ENCODE assay signal across 9 mouse cellular contexts in the genomic region with DNA sequence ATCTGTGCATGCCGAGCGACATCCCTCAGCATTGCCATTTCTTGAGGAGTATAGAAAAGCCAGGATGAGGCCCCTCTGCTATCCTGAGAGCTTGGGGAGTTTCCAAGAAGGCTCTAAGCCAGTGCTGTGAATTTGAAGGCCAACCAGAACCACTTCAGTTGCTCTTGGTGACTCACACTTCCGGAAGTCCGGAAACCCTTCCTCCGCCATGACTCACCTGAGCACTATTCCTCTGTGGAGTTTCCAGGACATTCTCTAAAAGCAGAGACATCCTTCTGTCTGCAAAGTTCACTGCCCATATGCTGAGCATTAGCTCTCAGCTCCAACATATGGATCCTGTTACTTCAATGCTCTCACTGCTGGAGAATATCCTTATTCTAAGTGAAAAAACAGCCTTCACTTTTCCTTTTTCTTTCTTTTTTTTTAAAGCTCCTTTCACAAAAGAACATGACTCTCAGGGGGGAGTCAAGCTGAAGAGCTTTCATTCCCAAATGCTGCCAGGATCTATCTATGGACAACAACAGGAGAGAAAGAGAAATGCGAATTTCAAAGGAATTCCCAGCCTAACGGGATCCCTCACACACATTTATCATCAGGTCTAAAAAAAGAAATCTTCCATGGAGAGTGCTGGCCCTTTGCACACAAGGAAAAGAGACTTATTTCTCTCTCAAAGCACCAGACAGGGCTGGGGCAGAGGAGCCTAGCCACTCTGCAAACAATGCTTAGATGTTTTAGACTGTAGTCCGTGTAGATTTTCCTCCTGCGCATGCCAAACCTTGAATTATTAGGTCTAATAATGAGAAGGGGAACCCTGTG.
DNase-seq lines count a peak whose midpoint lies in the region; ATAC-seq and TF ChIP-seq lines count a peak whose summit lies in the region.
"Had no signal": no experiment of that assay in that cellular context is flagged by ENCODE, and none has a peak within 500 bp of the region (broad histone marks: within the 10 kb centered on the region; RNA-seq: fewer than 3 reads in every experiment).

No protein-coding gene starts in this region.

- H3K36me3 ChIP-seq in forebrain, embryonic 12.5 days (replicated peaks): peaks cover 15% of the 10 kb centered on the region
- peaks cover 13% of the 10 kb centered on the region for H3K36me3 ChIP-seq in limb, embryonic 14.5 days (ENCODE audit: control insufficient read depth, insufficient read depth, low read length)
- H3K36me3 ChIP-seq: liver, embryonic 15.5 days had no signal

- no peak overlapping the region; the same call in 1 of the 2 replicates for H3K27ac ChIP-seq in forebrain, embryonic 12.5 days
- H3K27ac ChIP-seq in limb, embryonic 14.5 days (replicated peaks; ENCODE audit: low read depth, low read length): peak overlapping the region; percentile 76
- H3K27ac ChIP-seq: liver, embryonic 15.5 days had no signal

- no peak for ATAC-seq in forebrain, embryonic 12.5 days (ENCODE audit: low FRiP score)
- ATAC-seq in limb, embryonic 14.5 days (ENCODE audit: low FRiP score, low read depth): peak; percentile 85

- no peak overlapping the region for H3K4me3 ChIP-seq in forebrain, embryonic 12.5 days (replicated peaks)
- no peak overlapping the region for H3K4me3 ChIP-seq in limb, embryonic 14.5 days (replicated peaks; ENCODE audit: low read length)
- H3K4me3 ChIP-seq: liver, embryonic 15.5 days had no signal

- H3K27me3 ChIP-seq in forebrain, embryonic 12.5 days: no peaks in the 10 kb centered on the region
- H3K27me3 ChIP-seq in limb, embryonic 14.5 days (ENCODE audit: control insufficient read depth, insufficient read depth, low read length): no peaks in the 10 kb centered on the region
- H3K27me3 ChIP-seq: liver, embryonic 15.5 days had no signal

- TF ChIP-seq POLR2A in brain, embryonic 14.5 days (IDR thresholded peaks at IDR 0.05; ENCODE audit: borderline replicate concordance, extremely low read depth, insufficient read depth, insufficient read length, poor library complexity, severe bottlenecking): no peak
- TF ChIP-seq POLR2A in limb, embryonic 14.5 days (IDR thresholded peaks at IDR 0.05; ENCODE audit: borderline replicate concordance, extremely low read depth, insufficient read depth, insufficient read length): no peak

- no peaks in the 10 kb centered on the region for H3K9me3 ChIP-seq in forebrain, embryonic 12.5 days
- no peaks in the 10 kb centered on the region for H3K9me3 ChIP-seq in limb, embryonic 14.5 days (ENCODE audit: control insufficient read depth, low read length)
- H3K9me3 ChIP-seq: liver, embryonic 15.5 days had no signal

- 0 out of 2 replicates have a peak overlapping the region, but pooled peaks have one; percentile 13 for H3K4me2 ChIP-seq in forebrain, embryonic 12.5 days
- no peak overlapping the region; the same call in 1 of the 2 replicates for H3K4me2 ChIP-seq in limb, embryonic 14.5 days (replicated peaks; ENCODE audit: low read depth, low read length, severe bottlenecking)
- H3K4me2 ChIP-seq: liver, embryonic 15.5 days had no signal

- DNase-seq in layer of hippocampus, adult 8-10 months (ENCODE audit: low spot score in 2 of 2): peak; percentile 33 to 48
- DNase-seq in layer of hippocampus, adult 11-12 months (ENCODE audit: low spot score): no peak
- DNase-seq in brain, embryonic 14.5 days (ENCODE audit: low read depth): peak; percentile 59
- DNase-seq in limb, embryonic 14.5 days (ENCODE audit: low spot score): peak; percentile 72
- DNase-seq in urinary bladder, postnatal 4 days (ENCODE audit: low spot score in 2 of 2): no peak
- DNase-seq in thymus, postnatal 4 days: no peak
- DNase-seq in thymus, postnatal 36 days: no peak

- H3K4me1 ChIP-seq in forebrain, embryonic 12.5 days: peaks cover 36% of the 10 kb centered on the region
- peaks cover 29% of the 10 kb centered on the region for H3K4me1 ChIP-seq in limb, embryonic 14.5 days (ENCODE audit: control insufficient read depth, insufficient read depth, low read length)
- H3K4me1 ChIP-seq: liver, embryonic 15.5 days had no signal

- H3K9ac ChIP-seq in forebrain, embryonic 12.5 days: no peak overlapping the region
- no peak overlapping the region for H3K9ac ChIP-seq in limb, embryonic 14.5 days (ENCODE audit: low read depth, low read length, severe bottlenecking)
- H3K9ac ChIP-seq: liver, embryonic 15.5 days had no signal

- no peak for TF ChIP-seq CTCF in brain, embryonic 14.5 days (IDR thresholded peaks at IDR 0.05; ENCODE audit: borderline replicate concordance, extremely low read depth, insufficient read depth, insufficient read length)

- 64% methylated on average over 9 of the region's 9 CpGs for WGBS in forebrain, embryonic 12.5 days
- WGBS in limb, embryonic 14.5 days: 34% methylated on average over 9 of the region's 9 CpGs

Comparison
In these comparisons a context has a peak if more than half of its experiments do, and no peak if none do; other contexts are left out.
1. DNase-seq: peak in layer of hippocampus, adult 8-10 months (2 of 2), brain, embryonic 14.5 days (single experiment) and limb, embryonic 14.5 days (single experiment); none in layer of hippocampus, adult 11-12 months (single experiment), urinary bladder, postnatal 4 days (0 of 2), thymus, postnatal 4 days (single experiment) and thymus, postnatal 36 days (0 of 2).